Mouse (Mus musculus): ENCODE results near the gene Piezo1. TPM values are rescaled to one million over a fixed set of nuclear protein-coding genes. Genes with fewer than 3 reads are reported as not detected.

Piezo1 gene
- polyA plus RNA-seq, 1 experiment from 2014 or later = 15.6 TPM

DNA sequence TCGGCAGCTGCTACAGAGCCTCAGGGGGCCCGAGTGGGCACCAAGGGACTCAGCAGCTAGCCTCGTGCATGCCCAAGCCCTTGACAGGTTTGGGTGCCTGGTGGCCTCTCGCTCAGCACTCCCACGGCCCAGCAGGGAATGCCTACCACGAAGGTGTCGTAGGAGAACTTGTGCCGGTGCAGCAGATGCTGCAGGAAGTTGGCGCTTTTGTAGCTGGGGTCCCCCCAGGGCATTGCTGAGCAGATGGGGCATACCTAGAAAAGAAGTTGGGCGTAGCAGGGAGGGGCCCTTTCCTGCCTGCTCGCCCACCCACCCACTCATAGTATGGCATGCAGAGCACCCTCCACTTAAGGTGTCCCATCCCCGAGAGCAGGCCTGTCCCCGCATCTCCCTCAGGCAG lies 83.3 kb downstream of the Piezo1 start:
- Histone ChIP-seq H3K27ac (ENCODE audit: low read length) (no peak overlapping the region), H3K4me3 (ENCODE audit: low read depth, low read length) (no peak overlapping the region), H3K27me3 (ENCODE audit: control insufficient read depth, insufficient read depth, low read length) (no peaks in the 10 kb centered on the region), H3K4me1 (ENCODE audit: control insufficient read depth, insufficient read depth, low read length) (no peaks in the 10 kb centered on the region), H3K9me3 (ENCODE audit: control insufficient read depth, low read depth, low read length) (no peaks in the 10 kb centered on the region), H3K4me2 (replicated peaks; ENCODE audit: low read depth, low read length) (no peak overlapping the region), H3K36me3 (ENCODE audit: control insufficient read depth, insufficient read depth, low read length) (peaks cover 34% of the 10 kb centered on the region), H3K9ac (replicated peaks; ENCODE audit: low read depth, low read length) (no peak overlapping the region)
- ATAC-seq (ENCODE audit: insufficient number of reproducible peaks, insufficient read depth, low FRiP score, low read depth) = no peak
- WGBS = 89% methylated on average over 13 of the region's 13 CpGs

GRCm38 (mm10) chr8:122464985-122465384 lies 86.1 kb downstream of the Piezo1 start:
- no peak overlapping the region for H3K4me3 ChIP-seq (ENCODE audit: low read depth, low read length)
- 67% methylated on average over 7 of the region's 7 CpGs for WGBS
- no peak overlapping the region for H3K9ac ChIP-seq (replicated peaks; ENCODE audit: low read depth, low read length)
- H3K9me3 ChIP-seq (ENCODE audit: control insufficient read depth, low read depth, low read length) = no peaks in the 10 kb centered on the region
- H3K27ac ChIP-seq (ENCODE audit: low read length) = no peak overlapping the region
- H3K36me3 ChIP-seq (ENCODE audit: control insufficient read depth, insufficient read depth, low read length) = peaks cover 28% of the 10 kb centered on the region
- H3K27me3 ChIP-seq (ENCODE audit: control insufficient read depth, insufficient read depth, low read length) = peaks cover 10% of the 10 kb centered on the region
- H3K4me1 ChIP-seq (ENCODE audit: control insufficient read depth, insufficient read depth, low read length) = peaks cover 10% of the 10 kb centered on the region; the same call in 1 of the 2 replicates
- no peak overlapping the region for H3K4me2 ChIP-seq (replicated peaks; ENCODE audit: low read depth, low read length)
- no peak for ATAC-seq (ENCODE audit: insufficient number of reproducible peaks, insufficient read depth, low FRiP score, low read depth)

GRCm38 (mm10) chr8:122463651-122464640 lies 87.2 kb downstream of the Piezo1 start:
- no peaks in the 10 kb centered on the region for H3K9me3 ChIP-seq (ENCODE audit: control insufficient read depth, low read depth, low read length)
- H3K9ac ChIP-seq (replicated peaks; ENCODE audit: low read depth, low read length) = no peak overlapping the region
- no peak overlapping the region for H3K4me2 ChIP-seq (replicated peaks; ENCODE audit: low read depth, low read length)
- no peak overlapping the region for H3K4me3 ChIP-seq (ENCODE audit: low read depth, low read length)
- 35% methylated on average over 12 of the region's 12 CpGs for WGBS
- peaks cover 27% of the 10 kb centered on the region for H3K36me3 ChIP-seq (ENCODE audit: control insufficient read depth, insufficient read depth, low read length)
- ATAC-seq (ENCODE audit: insufficient number of reproducible peaks, insufficient read depth, low FRiP score, low read depth) = no peak
- peaks cover 17% of the 10 kb centered on the region for H3K27me3 ChIP-seq (ENCODE audit: control insufficient read depth, insufficient read depth, low read length)
- H3K27ac ChIP-seq (ENCODE audit: low read length) = no peak overlapping the region
- peaks cover 10% of the 10 kb centered on the region; the same call in 1 of the 2 replicates for H3K4me1 ChIP-seq (ENCODE audit: control insufficient read depth, insufficient read depth, low read length)

- H3K4me2 ChIP-seq (replicated peaks; ENCODE audit: low read depth, low read length) = no peak overlapping the region
- H3K27ac ChIP-seq (ENCODE audit: low read length) = no peak overlapping the region
- H3K4me3 ChIP-seq (ENCODE audit: low read depth, low read length) = no peak overlapping the region
- WGBS = 70% methylated on average over 8 of the region's 8 CpGs
- H3K9ac ChIP-seq (replicated peaks; ENCODE audit: low read depth, low read length) = no peak overlapping the region
- H3K36me3 ChIP-seq (ENCODE audit: control insufficient read depth, insufficient read depth, low read length) = peaks cover 16% of the 10 kb centered on the region
- peaks cover 17% of the 10 kb centered on the region for H3K27me3 ChIP-seq (ENCODE audit: control insufficient read depth, insufficient read depth, low read length)
- peaks cover 10% of the 10 kb centered on the region; the same call in 1 of the 2 replicates for H3K4me1 ChIP-seq (ENCODE audit: control insufficient read depth, insufficient read depth, low read length)
- H3K9me3 ChIP-seq (ENCODE audit: control insufficient read depth, low read depth, low read length) = no peaks in the 10 kb centered on the region
- ATAC-seq (ENCODE audit: insufficient number of reproducible peaks, insufficient read depth, low FRiP score, low read depth) = no peak
Measured at GRCm38 (mm10) chr8:122462510-122462909, 88.6 kb downstream of the Piezo1 start.

GRCm38 (mm10) chr8:122461473-122462148 lies 89.5 kb downstream of the Piezo1 start:
- H3K4me2 ChIP-seq (replicated peaks; ENCODE audit: low read depth, low read length) = no peak overlapping the region

DNA sequence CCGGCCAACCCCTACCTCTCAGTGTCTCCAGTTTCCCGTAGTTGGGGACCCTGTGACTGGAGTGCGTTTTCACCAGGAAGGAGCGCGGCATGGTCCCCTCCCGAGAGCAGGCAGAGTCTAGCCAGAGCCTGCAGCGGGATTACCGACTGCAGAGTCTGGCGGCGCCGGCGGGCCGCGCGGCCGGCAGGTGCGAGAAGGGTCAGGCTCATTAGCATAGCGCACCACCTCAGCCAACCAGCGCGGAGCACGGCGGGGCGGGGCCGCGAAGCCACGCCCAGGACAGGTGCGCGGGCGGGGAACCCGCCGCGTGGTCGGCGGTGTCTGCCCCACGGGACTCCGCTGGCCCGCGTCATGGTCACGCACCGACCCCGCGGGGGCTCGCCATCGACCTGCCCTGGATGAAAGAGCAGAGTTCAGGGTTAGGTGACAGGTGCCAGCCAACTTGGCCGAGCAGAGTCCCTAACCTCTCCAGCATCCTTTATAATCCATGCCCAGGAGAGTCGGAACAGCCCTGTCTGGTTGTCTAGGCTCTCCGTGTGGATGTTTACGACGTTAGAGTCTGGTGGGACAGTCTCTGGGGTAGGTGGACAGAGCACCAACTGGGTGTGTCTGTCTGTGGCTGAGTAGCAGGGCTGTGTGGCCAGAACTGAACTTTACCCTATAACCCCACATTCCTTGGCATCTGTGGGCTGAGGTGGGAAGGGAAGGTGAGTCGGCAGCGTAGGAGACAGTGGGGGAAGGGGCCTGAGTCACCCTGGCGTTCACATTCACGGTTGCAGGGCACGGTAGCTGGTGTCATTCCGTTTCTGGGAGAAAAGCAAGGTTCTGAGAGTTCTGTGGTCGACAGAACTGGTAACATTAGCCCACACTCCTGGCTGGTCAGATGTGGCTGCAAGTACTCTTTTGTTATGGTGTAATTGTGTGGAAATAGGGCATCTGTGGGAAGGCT lies 90.3 kb downstream of the Piezo1 start, which contains the start of gene Snai3:
TSS of gene Snai3 (minus strand) at position 210 of the 949 bp plus-strand sequence.
- Histone ChIP-seq H3K27ac (ENCODE audit: low read length) (no peak within 1 kb of the TSS), H3K36me3 (ENCODE audit: control insufficient read depth, insufficient read depth, low read length) (peaks cover 4% of the 10 kb centered on the region), H3K4me3 (ENCODE audit: low read depth, low read length) (peak within 1 kb of the TSS; percentile 30), H3K27me3 (ENCODE audit: control insufficient read depth, insufficient read depth, low read length) (peaks cover 17% of the 10 kb centered on the region), H3K9ac (replicated peaks; ENCODE audit: low read depth, low read length) (no peak within 1 kb of the TSS), H3K9me3 (ENCODE audit: control insufficient read depth, low read depth, low read length) (no peaks in the 10 kb centered on the region), H3K4me1 (ENCODE audit: control insufficient read depth, insufficient read depth, low read length) (peaks cover 10% of the 10 kb centered on the region; the same call in 1 of the 2 replicates), H3K4me2 (replicated peaks; ENCODE audit: low read depth, low read length) (peak within 1 kb of the TSS; percentile 57)
- 2% methylated on average over 56 of the region's 56 CpGs for WGBS
- peak; percentile 90 for ATAC-seq (ENCODE audit: insufficient number of reproducible peaks, insufficient read depth, low FRiP score, low read depth)

More at GRCm38 (mm10) chr8:122461473-122462148, 89.5 kb downstream of the Piezo1 start:
- Histone ChIP-seq H3K27me3 (ENCODE audit: control insufficient read depth, insufficient read depth, low read length) (peaks cover 17% of the 10 kb centered on the region), H3K9me3 (ENCODE audit: control insufficient read depth, low read depth, low read length) (no peaks in the 10 kb centered on the region), H3K4me3 (ENCODE audit: low read depth, low read length) (no peak overlapping the region), H3K36me3 (ENCODE audit: control insufficient read depth, insufficient read depth, low read length) (peaks cover 9% of the 10 kb centered on the region), H3K9ac (replicated peaks; ENCODE audit: low read depth, low read length) (no peak overlapping the region), H3K4me1 (ENCODE audit: control insufficient read depth, insufficient read depth, low read length) (peaks cover 10% of the 10 kb centered on the region; the same call in 1 of the 2 replicates), H3K27ac (ENCODE audit: low read length) (no peak overlapping the region)
- 59% methylated on average over 11 of the region's 11 CpGs for WGBS
- no peak for ATAC-seq (ENCODE audit: insufficient number of reproducible peaks, insufficient read depth, low FRiP score, low read depth)

- WGBS = 26% methylated on average over 7 of the region's 7 CpGs
- no peak overlapping the region for H3K27ac ChIP-seq (ENCODE audit: low read length)
- H3K36me3 ChIP-seq (ENCODE audit: control insufficient read depth, insufficient read depth, low read length) = no peaks in the 10 kb centered on the region
- H3K4me2 ChIP-seq (replicated peaks; ENCODE audit: low read depth, low read length) = peak overlapping the region; percentile 57
- H3K4me1 ChIP-seq (ENCODE audit: control insufficient read depth, insufficient read depth, low read length) = peaks cover 10% of the 10 kb centered on the region; the same call in 1 of the 2 replicates
- H3K4me3 ChIP-seq (ENCODE audit: low read depth, low read length) = peak overlapping the region; percentile 30; the same call in 1 of the 2 replicates
- peaks cover 17% of the 10 kb centered on the region for H3K27me3 ChIP-seq (ENCODE audit: control insufficient read depth, insufficient read depth, low read length)
- ATAC-seq (ENCODE audit: insufficient number of reproducible peaks, insufficient read depth, low FRiP score, low read depth) = no peak
- no peak overlapping the region for H3K9ac ChIP-seq (replicated peaks; ENCODE audit: low read depth, low read length)
- no peaks in the 10 kb centered on the region for H3K9me3 ChIP-seq (ENCODE audit: control insufficient read depth, low read depth, low read length)
Measured at GRCm38 (mm10) chr8:122459990-122460389, 91.1 kb downstream of the Piezo1 start.

Measured in stomach, embryonic 14.5 days (tissue).